Mouse (Mus musculus): ENCODE data around the gene 9430007A20Rik. TPM values are rescaled to one million over a fixed set of nuclear protein-coding genes. Genes with fewer than 3 reads are reported as not detected.
"Not testable (repeated sequence)": the region's sequence is repeated elsewhere in the genome, so short reads cannot be mapped to it uniquely, and the experiment has no call there.

Gene 9430007A20Rik
- not detected in 2 replicates for polyA plus RNA-seq (2014; fragmentation: Nextera tagmentation; extraction: Ambion mirVana)

DNA sequence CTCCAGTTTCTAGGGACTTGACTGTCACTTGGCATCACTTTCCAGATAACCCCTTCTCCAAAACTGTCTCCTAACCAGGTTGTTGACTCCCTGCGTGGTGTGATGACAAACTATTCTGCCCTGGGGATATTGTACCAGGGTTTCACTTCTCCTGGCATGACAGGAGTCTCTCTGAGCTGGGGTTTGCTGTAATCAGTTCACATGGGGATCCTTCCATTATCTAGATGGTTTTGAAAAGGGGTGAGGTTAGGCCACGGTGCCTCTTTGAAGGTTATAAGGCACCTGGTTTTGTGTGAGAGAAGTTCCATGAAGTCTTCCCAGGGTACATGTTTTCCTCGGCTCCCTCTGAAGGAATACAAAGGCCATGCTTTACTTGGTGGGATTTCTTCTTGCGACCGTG is at the start of gene 9430007A20Rik:
TSS of gene 9430007A20Rik (plus strand) at position 301 of the 400 bp plus-strand sequence.
- Histone ChIP-seq H3K4me3 (ENCODE audit: low read length) (no peak within 1 kb of the TSS), H3K4me2 (replicated peaks; ENCODE audit: low read depth, low read length) (no peak within 1 kb of the TSS), H3K9me3 (ENCODE audit: control insufficient read depth, low read length) (peaks cover 9% of the 10 kb centered on the region; the same call in 1 of the 2 replicates), H3K27ac (ENCODE audit: low read depth, low read length) (no peak within 1 kb of the TSS), H3K9ac (ENCODE audit: low read depth, low read length) (no peak within 1 kb of the TSS), H3K27me3 (ENCODE audit: control insufficient read depth, insufficient read depth, low read length) (no peaks in the 10 kb centered on the region), H3K4me1 (ENCODE audit: control insufficient read depth, insufficient read depth, low read length) (no peaks in the 10 kb centered on the region), H3K36me3 (ENCODE audit: control insufficient read depth, insufficient read depth, low read length) (no peaks in the 10 kb centered on the region)
- 81% methylated on average over 5 of the region's 5 CpGs for WGBS
- ATAC-seq (ENCODE audit: low FRiP score, low TSS enrichment), result no peak

DNA sequence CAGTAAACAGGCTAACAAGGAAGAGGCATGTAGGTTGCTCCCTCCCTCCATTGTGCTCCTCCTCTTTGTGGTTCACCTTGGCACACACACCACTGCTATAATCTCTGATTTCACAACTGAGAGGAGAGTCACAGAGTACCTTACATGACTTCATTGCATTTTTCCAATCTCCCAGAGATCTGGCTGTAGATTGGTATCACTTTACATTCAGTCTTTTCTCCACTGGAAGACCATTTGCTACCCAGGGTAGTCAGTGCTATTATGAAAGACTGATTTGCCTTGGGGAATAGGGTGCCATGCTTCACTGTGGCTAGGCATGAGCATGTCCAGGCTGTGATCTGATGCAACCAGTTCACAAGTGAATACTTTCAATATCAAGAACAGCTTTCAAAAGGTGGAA is 26.3 kb upstream of the 9430007A20Rik start:
- Histone ChIP-seq H3K27me3 (ENCODE audit: control insufficient read depth, insufficient read depth, low read length) (no peaks in the 10 kb centered on the region), H3K9ac (ENCODE audit: low read depth, low read length) (no peak overlapping the region), H3K4me1 (ENCODE audit: control insufficient read depth, insufficient read depth, low read length) (no peaks in the 10 kb centered on the region), H3K4me3 (ENCODE audit: low read length) (no peak overlapping the region), H3K4me2 (replicated peaks; ENCODE audit: low read depth, low read length) (no peak overlapping the region), H3K36me3 (ENCODE audit: control insufficient read depth, insufficient read depth, low read length) (no peaks in the 10 kb centered on the region), H3K27ac (ENCODE audit: low read depth, low read length) (no peak overlapping the region), H3K9me3 (ENCODE audit: control insufficient read depth, low read length) (no peaks in the 10 kb centered on the region)
- ATAC-seq (ENCODE audit: low FRiP score, low TSS enrichment), result no peak

DNA sequence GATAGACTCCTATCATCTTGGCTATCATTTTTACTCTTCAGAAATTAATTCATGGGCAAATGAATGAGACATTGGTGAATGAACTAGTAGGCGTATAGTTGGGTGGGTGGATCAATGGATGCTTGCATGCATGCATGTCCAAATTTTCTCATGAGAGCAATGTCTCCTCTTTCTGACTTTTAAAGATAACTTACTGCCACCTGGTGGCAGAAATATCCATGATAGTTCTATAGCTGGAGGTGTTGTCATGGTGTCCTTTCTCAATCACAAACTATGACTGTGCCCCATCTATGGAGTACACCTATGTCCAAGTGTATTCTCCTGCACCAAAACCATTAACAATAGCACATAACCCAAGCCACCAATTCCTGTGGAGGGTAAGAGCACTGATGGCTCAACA is 13.1 kb upstream of the 9430007A20Rik start:
- ATAC-seq (ENCODE audit: low FRiP score, low TSS enrichment), result no peak
- H3K27ac ChIP-seq (ENCODE audit: low read depth, low read length), result no peak overlapping the region
- no peaks in the 10 kb centered on the region for H3K36me3 ChIP-seq (ENCODE audit: control insufficient read depth, insufficient read depth, low read length)
- WGBS, result 82% methylated on average over 1 of the region's 1 CpGs
- no peaks in the 10 kb centered on the region for H3K9me3 ChIP-seq (ENCODE audit: control insufficient read depth, low read length)
- H3K27me3 ChIP-seq (ENCODE audit: control insufficient read depth, insufficient read depth, low read length), result no peaks in the 10 kb centered on the region
- H3K4me3 ChIP-seq (ENCODE audit: low read length), result no peak overlapping the region
- H3K4me2 ChIP-seq (replicated peaks; ENCODE audit: low read depth, low read length), result no peak overlapping the region
- no peaks in the 10 kb centered on the region for H3K4me1 ChIP-seq (ENCODE audit: control insufficient read depth, insufficient read depth, low read length)
- H3K9ac ChIP-seq (ENCODE audit: low read depth, low read length), result no peak overlapping the region

DNA sequence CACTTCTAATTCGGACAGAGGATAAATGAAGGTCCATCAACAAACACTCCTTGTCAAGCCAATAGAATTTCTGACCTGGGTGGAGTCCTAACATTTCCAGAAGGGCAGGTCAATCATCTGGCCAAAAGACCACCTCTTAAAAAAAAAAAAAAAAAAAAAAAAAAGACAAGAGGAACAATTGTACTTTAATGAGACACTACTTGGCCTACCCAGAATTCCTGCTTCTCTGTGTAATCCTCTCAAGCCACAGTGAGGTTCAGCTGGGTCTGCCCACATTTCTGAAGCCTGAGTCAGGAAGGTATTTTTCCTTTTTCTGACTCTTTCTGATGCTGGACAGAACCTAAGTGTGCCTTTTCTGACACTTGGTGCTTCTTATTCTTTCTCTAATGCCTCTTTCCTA is 25.1 kb downstream of the 9430007A20Rik start:
- WGBS, result 90% methylated on average over 1 of the region's 1 CpGs
- Histone ChIP-seq H3K27me3 (ENCODE audit: control insufficient read depth, insufficient read depth, low read length) (no peaks in the 10 kb centered on the region), H3K4me2 (replicated peaks; ENCODE audit: low read depth, low read length) (no peak overlapping the region), H3K9ac (ENCODE audit: low read depth, low read length) (no peak overlapping the region), H3K4me3 (ENCODE audit: low read length) (no peak overlapping the region), H3K4me1 (ENCODE audit: control insufficient read depth, insufficient read depth, low read length) (no peaks in the 10 kb centered on the region), H3K27ac (ENCODE audit: low read depth, low read length) (no peak overlapping the region), H3K36me3 (ENCODE audit: control insufficient read depth, insufficient read depth, low read length) (no peaks in the 10 kb centered on the region), H3K9me3 (ENCODE audit: control insufficient read depth, low read length) (peaks cover 3% of the 10 kb centered on the region)
- ATAC-seq (ENCODE audit: low FRiP score, low TSS enrichment), result no peak

DNA sequence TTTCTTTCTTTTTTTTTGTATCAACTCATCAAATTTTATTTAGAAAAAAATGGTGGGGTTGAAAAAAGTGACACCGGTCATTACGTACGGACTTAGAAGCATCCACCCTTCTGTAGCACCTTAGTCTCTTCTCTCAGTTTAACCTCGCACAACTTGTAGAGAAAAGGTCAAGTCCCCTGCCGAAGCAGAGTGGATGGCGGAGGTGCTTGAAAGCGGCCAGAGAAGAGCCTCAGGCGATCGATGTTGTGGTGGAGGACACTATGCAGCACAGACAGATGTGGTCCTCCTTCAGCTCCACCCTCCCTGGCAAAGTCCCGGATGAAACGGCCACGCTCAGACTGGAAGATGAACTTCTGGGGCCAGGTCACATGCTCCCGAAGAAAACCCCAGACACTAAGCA is 25.7 kb downstream of the 9430007A20Rik start:
- H3K27me3 ChIP-seq (ENCODE audit: control insufficient read depth, insufficient read depth, low read length); H3K4me1 ChIP-seq (ENCODE audit: control insufficient read depth, insufficient read depth, low read length); H3K9ac ChIP-seq (ENCODE audit: low read depth, low read length); H3K4me2 ChIP-seq (replicated peaks; ENCODE audit: low read depth, low read length); H3K27ac ChIP-seq (ENCODE audit: low read depth, low read length); H3K4me3 ChIP-seq (ENCODE audit: low read length); ATAC-seq (ENCODE audit: low FRiP score, low TSS enrichment); H3K9me3 ChIP-seq (ENCODE audit: control insufficient read depth, low read length); H3K36me3 ChIP-seq (ENCODE audit: control insufficient read depth, insufficient read depth, low read length): not testable (repeated sequence)
- 93% methylated on average over 13 of the region's 13 CpGs for WGBS

DNA sequence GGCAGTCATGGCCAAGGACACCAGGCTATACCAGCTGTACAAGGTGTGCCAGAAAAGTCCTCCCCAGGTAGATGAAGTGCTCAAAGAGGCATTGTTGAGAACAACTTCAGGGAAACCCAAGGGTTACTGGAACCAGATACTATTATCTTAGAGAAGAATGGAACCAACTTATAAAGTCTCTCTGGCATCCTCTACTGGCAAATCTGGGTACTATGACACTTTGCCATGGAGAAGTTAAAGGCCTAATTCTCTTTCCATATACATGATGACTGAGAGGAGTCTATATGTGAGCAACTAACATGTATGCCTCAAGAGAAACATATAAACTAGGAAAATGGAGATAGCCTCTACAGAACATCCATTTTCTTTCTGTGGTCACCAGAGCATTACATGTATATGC is 31.5 kb downstream of the 9430007A20Rik start:
- H3K27ac ChIP-seq (ENCODE audit: low read depth, low read length), result no peak overlapping the region
- H3K9ac ChIP-seq (ENCODE audit: low read depth, low read length), result no peak overlapping the region
- no peak overlapping the region for H3K4me3 ChIP-seq (ENCODE audit: low read length)
- no peaks in the 10 kb centered on the region for H3K27me3 ChIP-seq (ENCODE audit: control insufficient read depth, insufficient read depth, low read length)
- H3K9me3 ChIP-seq (ENCODE audit: control insufficient read depth, low read length), result no peaks in the 10 kb centered on the region; the same call in 1 of the 2 replicates
- no peak for ATAC-seq (ENCODE audit: low FRiP score, low TSS enrichment)
- H3K4me1 ChIP-seq (ENCODE audit: control insufficient read depth, insufficient read depth, low read length), result no peaks in the 10 kb centered on the region
- no peak overlapping the region for H3K4me2 ChIP-seq (replicated peaks; ENCODE audit: low read depth, low read length)
- no peaks in the 10 kb centered on the region for H3K36me3 ChIP-seq (ENCODE audit: control insufficient read depth, insufficient read depth, low read length)

DNA sequence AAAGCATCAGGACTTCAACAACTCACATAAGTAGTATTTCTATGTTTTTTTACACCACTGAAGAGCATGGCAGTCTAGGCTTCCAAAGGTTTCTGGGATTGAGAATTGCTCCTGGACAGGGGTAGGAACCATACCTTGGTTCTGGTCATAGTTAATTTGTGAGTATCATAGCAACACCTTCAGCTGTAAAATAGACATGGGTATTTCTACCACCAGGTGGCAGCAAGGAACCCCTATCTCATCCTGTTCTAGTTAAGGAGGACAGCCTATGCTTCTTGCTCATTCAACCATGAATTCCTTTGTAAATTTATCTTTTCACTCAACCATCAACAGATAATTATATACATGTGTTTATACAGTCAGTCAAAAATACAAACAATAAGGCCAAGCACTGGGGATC is 40.2 kb downstream of the 9430007A20Rik start:
- Histone ChIP-seq H3K27me3 (ENCODE audit: control insufficient read depth, insufficient read depth, low read length) (no peaks in the 10 kb centered on the region), H3K27ac (ENCODE audit: low read depth, low read length) (no peak overlapping the region), H3K9me3 (ENCODE audit: control insufficient read depth, low read length) (no peaks in the 10 kb centered on the region), H3K36me3 (ENCODE audit: control insufficient read depth, insufficient read depth, low read length) (no peaks in the 10 kb centered on the region), H3K4me1 (ENCODE audit: control insufficient read depth, insufficient read depth, low read length) (no peaks in the 10 kb centered on the region), H3K4me3 (ENCODE audit: low read length) (no peak overlapping the region), H3K9ac (ENCODE audit: low read depth, low read length) (no peak overlapping the region), H3K4me2 (replicated peaks; ENCODE audit: low read depth, low read length) (no peak overlapping the region)
- no peak for ATAC-seq (ENCODE audit: low FRiP score, low TSS enrichment)

DNA sequence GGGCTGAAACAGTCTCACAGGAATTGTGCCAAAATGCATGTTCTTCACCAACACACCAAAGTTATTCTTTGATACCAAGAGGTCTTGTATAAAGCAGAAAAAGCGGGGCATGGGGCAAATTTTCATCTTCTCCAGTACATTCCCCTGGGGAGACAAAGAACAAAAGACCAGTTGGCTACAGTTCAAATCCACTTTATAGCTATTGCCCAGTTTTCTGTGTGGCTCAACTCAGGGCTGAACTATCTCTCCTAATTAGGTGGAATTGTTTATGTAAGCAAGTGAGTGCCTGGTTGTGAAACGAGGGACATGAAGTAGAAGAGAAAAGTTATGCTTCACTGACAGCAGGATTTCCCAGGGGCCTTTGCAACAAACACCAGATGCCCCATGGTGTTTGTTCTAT is 41.6 kb downstream of the 9430007A20Rik start:
- H3K9me3 ChIP-seq (ENCODE audit: control insufficient read depth, low read length), result no peaks in the 10 kb centered on the region
- ATAC-seq (ENCODE audit: low FRiP score, low TSS enrichment), result no peak
- H3K4me2 ChIP-seq (replicated peaks; ENCODE audit: low read depth, low read length), result no peak overlapping the region
- 57% methylated on average over 2 of the region's 2 CpGs for WGBS
- no peaks in the 10 kb centered on the region for H3K36me3 ChIP-seq (ENCODE audit: control insufficient read depth, insufficient read depth, low read length)
- no peak overlapping the region for H3K27ac ChIP-seq (ENCODE audit: low read depth, low read length)
- H3K27me3 ChIP-seq (ENCODE audit: control insufficient read depth, insufficient read depth, low read length), result no peaks in the 10 kb centered on the region
- no peak overlapping the region for H3K9ac ChIP-seq (ENCODE audit: low read depth, low read length)
- no peaks in the 10 kb centered on the region for H3K4me1 ChIP-seq (ENCODE audit: control insufficient read depth, insufficient read depth, low read length)
- H3K4me3 ChIP-seq (ENCODE audit: low read length), result no peak overlapping the region

DNA sequence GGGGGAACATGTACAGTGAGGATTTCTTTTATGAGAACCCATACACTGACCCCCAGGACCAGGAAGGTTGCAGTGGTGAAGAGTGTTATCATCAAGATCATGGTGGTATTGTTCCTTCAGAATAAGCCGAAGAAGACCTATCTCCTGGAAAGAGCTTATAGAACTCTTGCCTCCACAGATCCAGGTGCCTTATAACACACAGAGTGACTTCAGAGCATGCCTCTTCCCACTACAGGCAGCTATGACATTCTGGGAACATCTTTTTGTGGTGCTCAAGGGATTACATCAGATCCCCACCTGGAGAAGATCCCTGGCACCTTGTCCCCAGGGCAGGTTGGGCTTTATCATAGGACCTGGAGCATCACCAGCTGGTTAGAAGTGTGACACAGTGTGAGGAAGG is 45.4 kb downstream of the 9430007A20Rik start, which contains the start of gene Gm13124:
TSS of gene Gm13124 (minus strand) at position 101 of the 400 bp plus-strand sequence.
- Histone ChIP-seq H3K27ac (ENCODE audit: low read depth, low read length) (no peak within 1 kb of the TSS), H3K4me2 (replicated peaks; ENCODE audit: low read depth, low read length) (no peak within 1 kb of the TSS), H3K9me3 (ENCODE audit: control insufficient read depth, low read length) (no peaks in the 10 kb centered on the region), H3K27me3 (ENCODE audit: control insufficient read depth, insufficient read depth, low read length) (no peaks in the 10 kb centered on the region), H3K4me1 (ENCODE audit: control insufficient read depth, insufficient read depth, low read length) (no peaks in the 10 kb centered on the region), H3K4me3 (ENCODE audit: low read length) (no peak within 1 kb of the TSS), H3K36me3 (ENCODE audit: control insufficient read depth, insufficient read depth, low read length) (no peaks in the 10 kb centered on the region), H3K9ac (ENCODE audit: low read depth, low read length) (no peak within 1 kb of the TSS)
- ATAC-seq (ENCODE audit: low FRiP score, low TSS enrichment), result no peak
- 90% methylated on average over 1 of the region's 1 CpGs for WGBS

DNA sequence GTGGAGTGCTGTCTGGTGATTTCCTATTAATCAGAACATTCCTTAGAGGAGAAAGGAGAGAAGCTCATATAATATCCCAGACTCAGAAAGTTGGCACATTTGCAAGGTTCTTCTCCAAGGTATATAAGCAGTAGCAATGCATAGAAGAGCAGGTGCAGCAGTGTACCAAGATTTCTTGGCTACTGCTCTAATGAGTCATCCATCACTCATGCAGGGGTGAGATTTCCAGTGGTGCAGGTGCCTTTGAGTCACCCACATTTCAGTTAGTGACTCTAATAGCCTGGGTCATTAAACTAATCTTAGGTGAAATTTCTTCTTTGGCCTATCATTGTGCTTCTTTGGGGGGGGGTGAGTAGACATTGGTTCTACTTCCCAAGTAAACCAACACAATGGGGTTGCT is 48.1 kb downstream of the 9430007A20Rik start:
- H3K4me3 ChIP-seq (ENCODE audit: low read length), result no peak overlapping the region
- no peaks in the 10 kb centered on the region for H3K4me1 ChIP-seq (ENCODE audit: control insufficient read depth, insufficient read depth, low read length)
- no peak overlapping the region for H3K4me2 ChIP-seq (replicated peaks; ENCODE audit: low read depth, low read length)
- no peaks in the 10 kb centered on the region for H3K36me3 ChIP-seq (ENCODE audit: control insufficient read depth, insufficient read depth, low read length)
- H3K27me3 ChIP-seq (ENCODE audit: control insufficient read depth, insufficient read depth, low read length), result no peaks in the 10 kb centered on the region
- no peaks in the 10 kb centered on the region for H3K9me3 ChIP-seq (ENCODE audit: control insufficient read depth, low read length)
- H3K27ac ChIP-seq (ENCODE audit: low read depth, low read length), result no peak overlapping the region
- ATAC-seq (ENCODE audit: low FRiP score, low TSS enrichment), result no peak
- H3K9ac ChIP-seq (ENCODE audit: low read depth, low read length), result no peak overlapping the region

Measured in kidney, embryonic 14.5 days (tissue).